Mouse (Mus musculus): ENCODE results near the gene Atp6v0d1. TPM values are rescaled to one million over a fixed set of nuclear protein-coding genes. Genes with fewer than 3 reads are reported as not detected.
A peak's percentile ranks its signal among the peaks of the same experiment; 100 is the strongest.

The Atp6v0d1 gene
- total and polyA plus RNA-seq, 3 experiments: 48.8 to 53.6 (median 51.0) TPM

DNA sequence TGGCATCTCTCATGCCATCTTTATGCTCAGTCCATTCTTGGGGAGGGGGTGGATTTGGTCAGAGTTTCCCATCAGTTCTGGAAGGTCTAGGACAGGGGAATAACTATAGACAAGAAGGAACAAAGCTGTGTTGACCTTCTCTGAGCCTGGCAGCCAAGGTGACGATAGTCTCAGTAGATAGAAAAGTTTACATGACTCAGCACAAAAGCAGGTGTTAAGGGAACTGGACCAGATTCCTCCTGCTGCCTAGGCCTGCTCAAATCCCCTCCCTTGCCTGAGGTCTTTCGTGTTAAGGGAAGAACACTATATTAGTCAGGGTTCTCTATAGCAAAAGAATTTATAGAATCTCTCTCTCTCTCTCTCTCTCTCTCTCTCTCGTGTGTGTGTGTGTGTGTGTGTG is 13.9 kb upstream of the Atp6v0d1 start:
- no peak overlapping the region for H3K4me3 ChIP-seq (replicated peaks in 1 of 3; ENCODE audit: low read depth in 2 of 3, low read length in 2 of 3, poor library complexity in 1 of 3)
- no peak for DNase-seq (ENCODE audit: extremely low read depth)
- no peaks in the 10 kb centered on the region for H3K79me2 ChIP-seq (replicated peaks; ENCODE audit: control insufficient read depth, extremely low read depth, insufficient read depth, poor library complexity, severe bottlenecking)
- no peaks in the 10 kb centered on the region for H3K36me3 ChIP-seq (replicated peaks in 1 of 2; ENCODE audit: control insufficient read depth in 1 of 2, insufficient read depth in 1 of 2, low read length in 1 of 2)
- no peak overlapping the region for H3K9ac ChIP-seq (ENCODE audit: insufficient read depth, low read depth)
- no peak overlapping the region for H3K4me2 ChIP-seq (ENCODE audit: insufficient read depth, low read depth, poor library complexity, severe bottlenecking)
- TF ChIP-seq KAT2A (IDR thresholded peaks at IDR 0.05; ENCODE audit: insufficient replicate concordance, low read length): no peak
- TF ChIP-seq MAFK (IDR thresholded peaks at IDR 0.05; ENCODE audit: insufficient replicate concordance, low read length): 0 out of 2 replicates have a peak, but pooled peaks have one; percentile 48
- no peaks in the 10 kb centered on the region for H3K27me3 ChIP-seq (replicated peaks)
- H3K9me3 ChIP-seq (replicated peaks; ENCODE audit: low read length): no peaks in the 10 kb centered on the region
- dilution Hi-C loops (cut with MboI; ENCODE audit: extremely low pct_ligation_motif_present, extremely low pct_unique_long_range_greater_than_20kb, low sequenced_read_pairs) (no loop called here), in situ Hi-C loops (cut with MboI; ENCODE audit: low pct_ligation_motif_present, low pct_unique_long_range_greater_than_20kb, low sequenced_read_pairs) (no loop called here)
- peaks cover 0 to 3% of the 10 kb centered on the region in 2 experiments; a peak in 1 of 4 replicates for H3K4me1 ChIP-seq (ENCODE audit: control insufficient read depth in 1 of 2, insufficient read depth in 2 of 2)
- H3K27ac ChIP-seq (ENCODE audit: insufficient read depth, low read depth): no peak overlapping the region

DNA sequence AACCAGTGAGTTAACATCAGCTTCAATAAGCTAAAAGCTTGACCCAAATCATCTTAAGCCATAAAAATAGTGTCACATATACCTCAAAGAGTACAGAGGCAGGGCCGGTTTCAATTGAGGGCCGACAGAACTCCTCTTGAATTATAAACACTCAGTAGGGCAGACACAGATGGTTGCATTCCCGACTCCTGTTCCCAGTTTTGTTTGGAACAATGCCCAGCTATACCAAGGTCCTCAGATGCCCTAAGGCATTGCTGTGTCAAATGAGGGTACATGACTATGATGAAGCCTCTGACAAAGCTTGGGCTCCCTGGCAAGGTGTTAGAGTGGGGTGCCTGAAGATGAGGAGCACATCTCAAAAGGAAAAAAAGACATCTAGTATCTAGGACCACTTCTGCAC is 9.7 kb upstream of the Atp6v0d1 start:
- H3K4me2 ChIP-seq (ENCODE audit: insufficient read depth, low read depth, poor library complexity, severe bottlenecking): no peak overlapping the region
- in situ Hi-C loops (cut with MboI; ENCODE audit: low pct_ligation_motif_present, low pct_unique_long_range_greater_than_20kb, low sequenced_read_pairs): no loop called here
- no peak for TF ChIP-seq E2F4 (IDR thresholded peaks at IDR 0.05; ENCODE audit: insufficient replicate concordance, low read depth, low read length)
- no peak for TF ChIP-seq NELFE (IDR thresholded peaks at IDR 0.05; ENCODE audit: low read depth, low read length)
- no peak for TF ChIP-seq USF1 (IDR thresholded peaks at IDR 0.05; ENCODE audit: low read depth, low read length)
- dilution Hi-C loops (cut with MboI; ENCODE audit: extremely low pct_ligation_motif_present, extremely low pct_unique_long_range_greater_than_20kb, low sequenced_read_pairs): no loop called here
- peaks cover 0 to 3% of the 10 kb centered on the region in 2 experiments; a peak in 1 of 4 replicates for H3K4me1 ChIP-seq (ENCODE audit: control insufficient read depth in 1 of 2, insufficient read depth in 2 of 2)
- no peaks in the 10 kb centered on the region for H3K9me3 ChIP-seq (replicated peaks; ENCODE audit: low read length)
- DNase-seq (ENCODE audit: extremely low read depth): no peak
- H3K27ac ChIP-seq (ENCODE audit: insufficient read depth, low read depth): no peak overlapping the region
- no peaks in the 10 kb centered on the region for H3K27me3 ChIP-seq (replicated peaks)
- H3K9ac ChIP-seq (ENCODE audit: insufficient read depth, low read depth): no peak overlapping the region
- H3K79me2 ChIP-seq (replicated peaks; ENCODE audit: control insufficient read depth, extremely low read depth, insufficient read depth, poor library complexity, severe bottlenecking): no peaks in the 10 kb centered on the region
- H3K36me3 ChIP-seq (replicated peaks in 1 of 2; ENCODE audit: control insufficient read depth in 1 of 2, insufficient read depth in 1 of 2, low read length in 1 of 2): no peaks in the 10 kb centered on the region
- no peak overlapping the region for H3K4me3 ChIP-seq (replicated peaks in 1 of 3; ENCODE audit: low read depth in 2 of 3, low read length in 2 of 3, poor library complexity in 1 of 3)

DNA sequence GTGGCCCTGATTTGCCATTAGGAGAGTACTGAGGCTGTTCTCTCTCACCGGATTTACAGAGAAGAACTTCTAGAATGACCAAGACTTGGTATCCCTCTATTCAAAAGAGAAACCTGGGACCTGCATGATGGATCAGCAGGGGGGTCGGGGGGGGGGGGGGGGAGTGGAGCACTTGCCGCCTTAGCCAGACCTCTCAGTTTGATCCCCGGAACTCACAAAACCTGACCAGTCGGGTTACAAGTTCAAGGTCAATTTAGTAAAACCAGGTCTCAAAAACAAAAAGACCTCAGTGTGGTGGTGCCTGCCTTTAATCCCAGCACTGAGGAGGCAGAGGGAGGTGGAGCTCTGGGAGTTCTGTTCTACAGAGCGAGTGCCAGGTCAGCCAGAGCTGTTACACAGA is 8.9 kb upstream of the Atp6v0d1 start:
- Histone ChIP-seq H3K36me3 (replicated peaks in 1 of 2; ENCODE audit: control insufficient read depth in 1 of 2, insufficient read depth in 1 of 2, low read length in 1 of 2) (peaks cover 0 to 3% of the 10 kb centered on the region in 2 experiments), H3K79me2 (replicated peaks; ENCODE audit: control insufficient read depth, extremely low read depth, insufficient read depth, poor library complexity, severe bottlenecking) (no peaks in the 10 kb centered on the region), H3K27ac (ENCODE audit: insufficient read depth, low read depth) (no peak overlapping the region), H3K4me2 (ENCODE audit: insufficient read depth, low read depth, poor library complexity, severe bottlenecking) (no peak overlapping the region), H3K9ac (ENCODE audit: insufficient read depth, low read depth) (no peak overlapping the region), H3K9me3 (replicated peaks; ENCODE audit: low read length) (no peaks in the 10 kb centered on the region), H3K4me3 (replicated peaks in 1 of 3; ENCODE audit: low read depth in 2 of 3, low read length in 2 of 3, poor library complexity in 1 of 3) (no peak overlapping the region), H3K4me1 (ENCODE audit: control insufficient read depth in 1 of 2, insufficient read depth in 2 of 2) (peaks cover 0 to 2% of the 10 kb centered on the region in 2 experiments; a peak in 1 of 4 replicates), H3K27me3 (replicated peaks) (no peaks in the 10 kb centered on the region)
- DNase-seq (ENCODE audit: extremely low read depth): no peak
- in situ Hi-C loops (cut with MboI; ENCODE audit: low pct_ligation_motif_present, low pct_unique_long_range_greater_than_20kb, low sequenced_read_pairs): no loop called here
- TF ChIP-seq MAX (IDR thresholded peaks at IDR 0.05; ENCODE audit: low read length) (no peak), TCF12 (IDR thresholded peaks at IDR 0.05; ENCODE audit: low read depth, low read length) (no peak), ELF1 (IDR thresholded peaks at IDR 0.05; ENCODE audit: low read depth, low read length) (no peak), MEF2A (IDR thresholded peaks at IDR 0.05; ENCODE audit: borderline replicate concordance, low read depth, low read length) (no peak), SMC3 (IDR thresholded peaks at IDR 0.05; ENCODE audit: low read depth, low read length) (no peak), ZNF384 (IDR thresholded peaks at IDR 0.05; ENCODE audit: low read depth, low read length) (no peak), POLR2A (IDR thresholded peaks at IDR 0.05; ENCODE audit: low read depth, low read length) (no peak), ZMIZ1 (IDR thresholded peaks at IDR 0.05; ENCODE audit: low read depth, low read length) (no peak), CTCF (conservative IDR thresholded peaks at IDR 0.05 in 1 of 2, IDR thresholded peaks at IDR 0.05 in 1 of 2; ENCODE audit: low read depth in 2 of 2, low read length in 2 of 2) (no peak), MAZ (IDR thresholded peaks at IDR 0.05; ENCODE audit: low read depth, low read length) (no peak), JUN (IDR thresholded peaks at IDR 0.05; ENCODE audit: insufficient read depth, low read depth, low read length) (no peak), CHD2 (IDR thresholded peaks at IDR 0.05; ENCODE audit: low read length) (no peak), RAD21 (IDR thresholded peaks at IDR 0.05; ENCODE audit: low read depth, low read length) (no peak)
- dilution Hi-C loops (cut with MboI; ENCODE audit: extremely low pct_ligation_motif_present, extremely low pct_unique_long_range_greater_than_20kb, low sequenced_read_pairs): no loop called here
